Mouse (Mus musculus) intestine, postnatal 0 days (tissue): ENCODE data around the gene Kcnk3. TPM values are rescaled to one million over a fixed set of nuclear protein-coding genes. Genes with fewer than 3 reads are reported as not detected.

Source experiments
- ATAC-seq: fragments of 200-750 bp; cut with Nextera tagmentation; 2 replicates; pipeline ENCODE4 v1.8.0; 2017; ENCODE audit warnings: mild to moderate bottlenecking, moderate TSS enrichment, moderate library complexity
- H3K27ac ChIP-seq: fragments of 300-500 bp; sonication (generic); 2 replicates; pipeline ENCODE4 v1.5.1; 2014; ENCODE audit warnings: mild to moderate bottlenecking, low read depth, low read length, moderate library complexity
- H3K27me3 ChIP-seq: fragments of 300-500 bp; sonication (generic); replicated peaks from 2 replicates; pipeline ENCODE4 v1.6.1; 2014; ENCODE audit warnings: low read length, mixed read lengths; ENCODE audit not compliant: control insufficient read depth, insufficient read depth
- H3K36me3 ChIP-seq: fragments of 300-500 bp; sonication (generic); 2 replicates; pipeline ENCODE4 v1.6.1; 2014; ENCODE audit warnings: mild to moderate bottlenecking, moderate library complexity; ENCODE audit not compliant: control insufficient read depth, insufficient read depth
- H3K4me1 ChIP-seq: fragments of 300-500 bp; sonication (generic); replicated peaks from 2 replicates; pipeline ENCODE4 v1.6.1; 2014; ENCODE audit warnings: antibody characterized with exemption, low read length, mixed read lengths; ENCODE audit not compliant: control insufficient read depth, insufficient read depth
- H3K4me2 ChIP-seq: fragments of 300-500 bp; sonication (generic); replicated peaks from 2 replicates; pipeline ENCODE4 v1.6.1; 2014; ENCODE audit warnings: low read depth, mild to moderate bottlenecking, moderate library complexity
- H3K4me3 ChIP-seq: fragments of 300-500 bp; sonication (generic); 2 replicates; pipeline ENCODE4 v1.5.1; 2014; ENCODE audit warnings: low read depth, low read length
- H3K9ac ChIP-seq: fragments of 300-500 bp; sonication (generic); 2 replicates; pipeline ENCODE4 v1.6.1; 2014; ENCODE audit warnings: mild to moderate bottlenecking, low read depth, low read length
- H3K9me3 ChIP-seq: fragments of 300-500 bp; sonication (generic); 2 replicates; pipeline ENCODE4 v1.6.1; 2016; ENCODE audit warnings: mixed run types; ENCODE audit not compliant: control insufficient read depth
- CTCF ChIP-seq: sonication (generic); IDR thresholded peaks from 2 replicates; pipeline ENCODE4 v1.5.1; 2016; ENCODE audit warnings: low read depth, mild to moderate bottlenecking, control low read depth, antibody characterized with exemption, moderate library complexity
- WGBS: fragments of 180-500 bp; shearing (Covaris S2); extraction: QIAGEN DNeasy Blood & Tissue Kit; methylation state at CpG from one replicate; pipeline ENCODE4 v1.1.7; 2014; 5-methylcytosine and 5-hydroxymethylcytosine counted together
- polyA plus RNA-seq: library from polyadenylated mRNA; unstranded; fragments of >200 nt; fragmentation: Nextera tagmentation; extraction: Ambion mirVana; gene quantifications from 2 replicates; pipeline ENCODE4 v1.2.1, GENCODE M21; 2015

Gene Kcnk3
- polyA plus RNA-seq, 1 experiment from 2014 or later = 8.1 TPM

DNA sequence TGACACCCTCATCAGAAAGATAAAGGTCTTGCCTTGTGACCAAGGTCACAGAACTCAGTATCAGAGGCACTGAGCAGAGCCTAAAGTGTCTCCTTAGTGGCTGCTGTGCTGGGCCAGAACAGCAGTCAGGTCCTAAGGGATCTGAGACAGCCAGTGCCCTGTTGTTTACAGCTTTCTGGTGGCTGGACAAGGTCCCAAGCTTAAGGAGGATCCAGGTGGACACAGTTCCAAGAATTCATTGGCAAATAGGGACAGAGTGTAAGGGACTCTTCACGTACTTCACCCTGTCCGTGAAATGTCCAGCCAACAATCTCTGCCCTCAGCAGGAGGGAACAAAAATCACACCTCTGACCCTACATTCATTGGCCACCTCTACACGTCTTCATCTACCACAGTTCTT lies 40.5 kb downstream of the Kcnk3 start:
- no peak for ATAC-seq
- Histone ChIP-seq H3K9me3 (no peaks in the 10 kb centered on the region), H3K27ac (no peak overlapping the region), H3K27me3 (0 out of 2 replicates have a peak, but pooled peaks cover 4% of the 10 kb centered on the region), H3K4me3 (no peak overlapping the region), H3K36me3 (no peaks in the 10 kb centered on the region), H3K9ac (no peak overlapping the region), H3K4me2 (no peak overlapping the region), H3K4me1 (no peaks in the 10 kb centered on the region)
- no peak for TF ChIP-seq CTCF
- 74% methylated on average over 3 of the region's 3 CpGs for WGBS

DNA sequence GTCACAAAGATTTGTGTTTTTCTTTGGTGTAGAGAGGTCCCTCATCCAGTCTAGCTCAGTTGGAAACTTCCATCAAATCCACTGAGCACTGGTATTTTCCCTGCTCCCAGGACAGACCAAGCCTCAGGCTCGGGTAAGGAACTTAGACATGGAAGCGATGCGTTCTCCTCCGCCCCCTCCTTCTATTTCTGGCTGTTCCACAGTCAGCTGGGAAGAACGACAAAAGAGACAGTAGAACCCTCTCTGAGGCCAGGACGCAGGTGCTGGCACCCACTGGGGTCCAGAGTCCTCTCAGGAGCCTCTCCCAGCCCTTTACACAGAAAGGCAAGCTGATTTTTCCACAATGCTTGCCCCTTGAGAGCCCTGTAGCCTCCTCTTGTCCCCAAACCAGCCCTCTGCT lies 42.4 kb downstream of the Kcnk3 start:
- 72% methylated on average over 6 of the region's 6 CpGs for WGBS
- H3K36me3 ChIP-seq = no peaks in the 10 kb centered on the region
- H3K9me3 ChIP-seq = no peaks in the 10 kb centered on the region
- no peak overlapping the region for H3K4me2 ChIP-seq
- no peak for ATAC-seq
- H3K4me1 ChIP-seq = no peaks in the 10 kb centered on the region
- H3K4me3 ChIP-seq = no peak overlapping the region
- no peak overlapping the region for H3K27ac ChIP-seq
- no peak for TF ChIP-seq CTCF
- no peak overlapping the region for H3K9ac ChIP-seq
- no peaks in the 10 kb centered on the region for H3K27me3 ChIP-seq

GRCm38 (mm10) chr5:30632134-30632533 lies 44.2 kb downstream of the Kcnk3 start:
- no peaks in the 10 kb centered on the region for H3K4me1 ChIP-seq
- no peaks in the 10 kb centered on the region for H3K27me3 ChIP-seq
- H3K36me3 ChIP-seq = no peaks in the 10 kb centered on the region
- TF ChIP-seq CTCF = no peak
- no peak overlapping the region for H3K4me3 ChIP-seq
- no peak for ATAC-seq
- H3K4me2 ChIP-seq = no peak overlapping the region
- no peak overlapping the region for H3K27ac ChIP-seq
- no peak overlapping the region for H3K9ac ChIP-seq
- 64% methylated on average over 1 of the region's 1 CpGs for WGBS
- H3K9me3 ChIP-seq = no peaks in the 10 kb centered on the region

DNA sequence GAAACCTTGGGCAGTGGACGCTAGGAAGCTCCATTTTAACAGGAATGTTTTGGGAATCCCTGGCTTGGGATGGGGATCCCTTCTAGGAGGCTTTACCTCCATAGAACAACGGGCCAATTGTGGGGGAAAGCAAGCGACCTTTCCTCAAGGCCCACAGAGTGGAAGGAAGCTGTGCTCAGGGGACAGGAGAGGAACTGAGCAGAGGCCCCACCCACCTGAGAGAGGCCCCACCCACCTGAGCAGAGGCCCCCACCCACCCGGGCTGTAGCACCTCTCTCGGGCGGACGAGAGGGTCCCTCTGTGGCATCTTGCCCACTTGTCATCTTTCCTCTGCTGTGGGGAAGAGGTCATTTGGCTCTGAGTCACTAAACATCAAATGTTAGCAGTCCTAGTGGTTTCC lies 49.0 kb downstream of the Kcnk3 start:
- WGBS = 39% methylated on average over 7 of the region's 7 CpGs
- H3K4me2 ChIP-seq = no peak overlapping the region
- H3K27ac ChIP-seq = no peak overlapping the region
- no peak overlapping the region for H3K4me3 ChIP-seq
- H3K9ac ChIP-seq = no peak overlapping the region
- no peak for ATAC-seq
- no peaks in the 10 kb centered on the region for H3K36me3 ChIP-seq
- H3K27me3 ChIP-seq = no peaks in the 10 kb centered on the region
- H3K4me1 ChIP-seq = no peaks in the 10 kb centered on the region
- TF ChIP-seq CTCF = no peak
- H3K9me3 ChIP-seq = no peaks in the 10 kb centered on the region

DNA sequence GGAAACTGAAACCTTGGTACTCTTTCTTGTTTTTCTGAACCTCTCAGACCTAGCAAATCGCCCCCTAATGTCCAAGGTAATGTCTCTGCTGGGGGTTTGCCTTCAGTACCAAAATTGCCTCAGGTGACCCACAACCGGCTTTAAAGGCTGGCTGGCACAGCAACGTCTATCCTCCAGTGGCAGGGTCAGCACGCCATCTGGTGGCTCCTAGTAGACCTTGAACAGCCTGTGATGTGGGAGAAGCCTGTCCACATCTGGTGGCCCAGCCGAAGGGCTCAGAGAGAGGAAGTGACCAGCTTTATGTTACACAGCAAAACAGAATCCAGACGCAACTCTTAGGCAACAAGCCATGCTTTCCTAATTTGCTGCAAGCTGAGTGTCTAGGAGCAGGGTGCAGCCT lies 50.1 kb downstream of the Kcnk3 start:
- Histone ChIP-seq H3K4me3 (no peak overlapping the region), H3K36me3 (no peaks in the 10 kb centered on the region), H3K4me1 (no peaks in the 10 kb centered on the region), H3K4me2 (no peak overlapping the region), H3K27ac (no peak overlapping the region), H3K27me3 (no peaks in the 10 kb centered on the region), H3K9me3 (no peaks in the 10 kb centered on the region), H3K9ac (no peak overlapping the region)
- peak; percentile 98 for TF ChIP-seq CTCF
- 3% methylated on average over 6 of the region's 6 CpGs for WGBS
- ATAC-seq = no peak

DNA sequence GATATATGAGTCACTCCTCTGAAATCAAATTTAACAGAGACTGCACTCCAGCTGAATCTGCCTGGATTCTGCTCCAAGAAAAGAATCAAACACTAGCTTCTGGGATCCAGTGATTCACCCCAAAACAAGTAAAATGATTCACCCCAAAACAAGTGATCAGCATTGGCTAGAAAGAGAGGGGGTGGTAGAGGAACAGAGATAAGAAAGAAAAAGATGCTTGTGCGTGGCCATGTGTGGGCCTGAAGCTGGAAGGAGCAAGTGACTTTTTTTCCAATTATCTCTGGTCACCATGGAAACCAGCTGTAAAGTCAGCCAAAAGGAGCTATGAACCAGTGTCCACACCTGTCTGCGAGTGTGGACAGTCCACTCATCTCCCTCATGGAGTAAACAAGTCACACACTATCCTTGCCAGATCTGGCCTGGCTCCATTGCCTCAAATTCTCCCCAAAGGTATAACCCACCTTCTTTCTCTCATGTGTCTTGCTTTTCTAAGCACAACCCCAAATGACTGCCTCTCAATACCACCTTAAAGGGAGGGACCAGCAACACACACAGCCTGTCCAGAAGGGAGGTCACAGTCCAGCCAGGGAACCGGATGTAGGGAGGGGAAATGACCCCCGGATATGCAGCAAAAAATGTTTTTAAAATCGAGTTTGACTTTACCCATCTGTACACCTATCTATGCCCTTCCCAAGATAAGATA lies 55.7 kb downstream of the Kcnk3 start:
- H3K27me3 ChIP-seq = no peaks in the 10 kb centered on the region
- no peak overlapping the region for H3K4me3 ChIP-seq
- H3K27ac ChIP-seq = no peak overlapping the region
- no peak for TF ChIP-seq CTCF
- 47% methylated on average over 5 of the region's 5 CpGs for WGBS
- no peak overlapping the region for H3K4me2 ChIP-seq
- no peaks in the 10 kb centered on the region for H3K4me1 ChIP-seq
- no peaks in the 10 kb centered on the region for H3K9me3 ChIP-seq
- no peak overlapping the region for H3K9ac ChIP-seq
- no peaks in the 10 kb centered on the region for H3K36me3 ChIP-seq
- no peak for ATAC-seq

DNA sequence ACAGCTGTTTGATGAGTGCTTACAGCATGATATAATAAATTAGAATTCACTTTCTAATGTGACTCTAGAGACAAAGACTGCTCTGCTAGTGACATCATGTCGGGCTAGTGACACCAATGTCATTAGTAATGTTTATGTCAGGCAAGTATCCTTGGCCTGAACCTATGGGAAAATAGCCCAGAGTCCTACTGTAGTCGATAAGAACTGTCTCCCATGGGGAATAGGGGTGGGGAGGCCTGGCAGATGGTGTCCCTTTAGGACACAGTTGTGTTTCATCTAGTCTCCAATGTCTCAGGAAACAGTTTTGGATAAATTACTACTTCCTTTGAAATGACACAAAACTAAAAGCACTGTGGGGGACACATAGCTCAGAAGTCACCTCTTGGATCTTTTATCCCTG lies 58.1 kb downstream of the Kcnk3 start:
- H3K4me1 ChIP-seq = peaks cover 11% of the 10 kb centered on the region; the same call in 1 of the 2 replicates
- WGBS = 68% methylated on average over 2 of the region's 2 CpGs
- H3K4me2 ChIP-seq = no peak overlapping the region
- H3K9me3 ChIP-seq = no peaks in the 10 kb centered on the region
- TF ChIP-seq CTCF = no peak
- no peak overlapping the region for H3K4me3 ChIP-seq
- no peak overlapping the region for H3K27ac ChIP-seq
- H3K27me3 ChIP-seq = no peaks in the 10 kb centered on the region
- H3K36me3 ChIP-seq = no peaks in the 10 kb centered on the region
- no peak overlapping the region for H3K9ac ChIP-seq
- no peak for ATAC-seq
